8 mouse cellular contexts compared by ENCODE assay signal in genomic region chr3:122047921-122048861, GRCm38 (mm10). TPM values are rescaled to one million over a fixed set of nuclear protein-coding genes. Genes with fewer than 3 reads are reported as not detected.
A peak's percentile ranks its signal among the peaks of the same experiment; 100 is the strongest.
DNase-seq lines count a peak whose midpoint lies in the region; ATAC-seq lines count a peak whose summit lies in the region.

No protein-coding gene starts in this region.

- H3K4me1 ChIP-seq in hindbrain, embryonic 14.5 days (replicated peaks; ENCODE audit: control insufficient read depth, insufficient read depth, low read length) = peaks cover 41% of the 10 kb centered on the region

- no peaks in the 10 kb centered on the region for H3K36me3 ChIP-seq in hindbrain, embryonic 14.5 days (replicated peaks; ENCODE audit: control insufficient read depth, insufficient read depth)

- H3K27me3 ChIP-seq in hindbrain, embryonic 14.5 days (ENCODE audit: control insufficient read depth, insufficient read depth, low read length) = peaks cover 30% of the 10 kb centered on the region

- 17% methylated on average over 16 of the region's 17 CpGs for WGBS in hindbrain, embryonic 14.5 days

- H3K9me3 ChIP-seq in hindbrain, embryonic 14.5 days (ENCODE audit: control insufficient read depth, low read length) = no peaks in the 10 kb centered on the region

- H3K27ac ChIP-seq in hindbrain, embryonic 14.5 days = no peak overlapping the region

- ATAC-seq in hindbrain, embryonic 14.5 days (ENCODE audit: low FRiP score) = peak; percentile 61

- peak; percentile 39 for DNase-seq in ES-CJ7 (ENCODE audit: low read depth, low spot score)
- peak; percentile 91 to 94 for DNase-seq in cerebellum, postnatal 10 days
- peak; percentile 48 to 52 for DNase-seq in frontal cortex, postnatal 25 days (ENCODE audit: low spot score in 2 of 2)
- DNase-seq in hindbrain, embryonic 14.5 days (ENCODE audit: low spot score) = peak; percentile 71
- peak; percentile 46 to 65 for DNase-seq in layer of hippocampus, postnatal 14 days (ENCODE audit: low spot score in 2 of 2)
- DNase-seq in lung, postnatal 25 days (ENCODE audit: low spot score) = peak; percentile 47
- DNase-seq in right cerebral cortex, postnatal 14 days = peak; percentile 87
- DNase-seq in spleen, adult 12 weeks (ENCODE audit: low spot score) = no peak

- peak overlapping the region; percentile 7; the same call in 1 of the 2 replicates for H3K4me2 ChIP-seq in hindbrain, embryonic 14.5 days (replicated peaks)

- H3K9ac ChIP-seq in hindbrain, embryonic 14.5 days = no peak overlapping the region

- no peak overlapping the region for H3K4me3 ChIP-seq in hindbrain, embryonic 14.5 days (replicated peaks; ENCODE audit: low read length)

RNA-seq across cellular contexts. Expression of gene Abca4, which starts 3.9 kb away (rescaled TPM):
- 4.1 and 5.1 TPM in 2 replicates for polyA plus RNA-seq in hindbrain, embryonic 14.5 days (2014; fragmentation: Nextera tagmentation; extraction: Ambion mirVana)
- 1 to 10 TPM; 2.6 to 6.6 TPM for total RNA-seq in layer of hippocampus, postnatal 14 days (2021)
